Mouse (Mus musculus) ES-Bruce4 (cell line): ENCODE results near the gene Chrna9.

Source experiments
- CTCF ChIP-seq: IDR thresholded peaks from one replicate; pipeline ENCODE4 v1.8.1; 2011; ENCODE audit warnings: low read depth, low read length
- EP300 ChIP-seq: IDR thresholded peaks from 2 replicates; pipeline ENCODE4 v1.6.1; 2011; ENCODE audit warnings: low read depth, low read length; ENCODE audit not compliant: insufficient read depth
- POLR2A ChIP-seq: IDR thresholded peaks from one replicate; pipeline ENCODE4 v1.8.1; 2011; ENCODE audit warnings: low read length; ENCODE audit not compliant: insufficient read depth

DNA sequence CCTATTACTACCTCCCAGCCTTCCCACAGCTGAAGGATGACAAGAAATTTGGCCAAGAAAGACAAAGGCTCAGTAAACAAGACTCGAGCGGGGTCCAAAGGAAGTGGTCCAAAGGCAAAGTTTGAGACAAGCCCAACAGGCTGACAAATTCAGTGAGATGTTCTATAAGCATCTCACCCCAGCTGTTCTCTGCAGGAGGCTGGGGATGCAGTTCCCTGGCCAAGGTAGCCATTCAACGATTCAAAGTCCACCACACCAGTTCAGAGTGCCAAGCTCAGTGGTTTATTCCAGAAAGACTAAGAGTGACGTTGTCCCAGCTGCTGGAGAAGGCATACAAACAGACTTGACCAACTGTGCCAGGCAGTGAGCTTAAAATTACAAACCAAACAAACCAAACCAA is 4.5 kb upstream of the Chrna9 start:
- TF ChIP-seq POLR2A (no peak), CTCF (no peak), EP300 (no peak)
